Mouse (Mus musculus): ENCODE measurements at regions not wholly inside any gene's neighbourhood (a gene's known extent, or its start where the extent isn't known, plus 50 kb on each side); places are given as distances from the start of the nearest gene placed in this dataset.

- no peak for TF ChIP-seq TCF3 (IDR thresholded peaks at IDR 0.05; ENCODE audit: insufficient read length, low read depth)
- TF ChIP-seq MAX (IDR thresholded peaks at IDR 0.05; ENCODE audit: low read depth) = no peak
- no peak for TF ChIP-seq USF1 (IDR thresholded peaks at IDR 0.05; ENCODE audit: low read depth)
- no peak for TF ChIP-seq MYOG (IDR thresholded peaks at IDR 0.05; ENCODE audit: control insufficient read depth in 1 of 3, insufficient read depth in 1 of 3, insufficient read length in 2 of 3, low read depth in 2 of 3)
- no peak for TF ChIP-seq REST (IDR thresholded peaks at IDR 0.05; ENCODE audit: insufficient read depth, insufficient read length)
- TF ChIP-seq TCF12 (IDR thresholded peaks at IDR 0.05; ENCODE audit: insufficient read depth, poor library complexity, severe bottlenecking) = no peak
- TF ChIP-seq POLR2A (IDR thresholded peaks at IDR 0.05; ENCODE audit: insufficient read length, low read depth) = no peak
- TF ChIP-seq E2F4 (IDR thresholded peaks at IDR 0.05; ENCODE audit: insufficient read depth) = no peak
These were observed 333.8 kb upstream of the BC052040 start for GRCm38 (mm10) chr2:115247673-115248072.

Measured in myocyte (in vitro differentiated cells).